Mouse (Mus musculus): ENCODE results near the gene Wnt7a.

The Wnt7a gene

DNA sequence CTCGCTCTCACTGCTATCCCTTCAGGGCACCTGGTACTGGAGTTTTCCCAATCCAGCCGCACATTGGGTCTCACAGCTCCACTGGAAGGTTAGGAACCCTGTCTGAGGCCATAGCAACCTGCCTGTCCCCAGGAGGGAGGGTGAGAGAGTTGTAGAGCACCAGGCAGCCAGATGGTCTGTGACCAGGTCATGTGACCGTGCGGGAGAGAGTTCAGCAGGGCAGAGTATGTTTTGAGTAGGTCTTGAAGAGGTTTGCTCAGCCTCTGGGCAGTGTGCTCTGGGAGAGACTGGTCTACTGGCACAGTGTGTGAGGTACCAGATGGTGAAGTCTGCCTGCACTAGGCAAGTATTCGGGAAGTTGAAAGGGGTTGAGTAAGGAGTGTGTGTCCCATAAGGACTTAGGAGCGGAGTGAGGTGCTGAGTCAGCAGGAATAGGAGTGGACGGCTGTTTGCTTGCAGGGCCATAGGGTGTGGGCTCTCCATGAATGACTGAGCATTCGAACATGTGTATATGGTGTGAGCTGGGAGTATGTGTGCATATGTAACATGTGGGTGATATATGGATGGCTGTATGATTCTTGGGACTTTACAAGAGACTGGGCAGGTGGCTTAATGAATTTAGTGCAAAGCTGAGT, 71.4 kb downstream of the Wnt7a start:
- DNase-seq (ENCODE audit: low spot score) = peak; percentile 31

GRCm38 (mm10) chr6:91335470-91335869, 75.7 kb downstream of the Wnt7a start:
- no peak for DNase-seq (ENCODE audit: low spot score)

- no peak for DNase-seq (ENCODE audit: low spot score)
These were observed 79.3 kb downstream of the Wnt7a start for GRCm38 (mm10) chr6:91331886-91332285.

- no peak for DNase-seq (ENCODE audit: low spot score)
These were observed 85.6 kb downstream of the Wnt7a start for GRCm38 (mm10) chr6:91325556-91325955.

GRCm38 (mm10) chr6:91324752-91325151, 86.4 kb downstream of the Wnt7a start:
- DNase-seq (ENCODE audit: low spot score) = no peak

GRCm38 (mm10) chr6:91322001-91322772, 89.0 kb downstream of the Wnt7a start:
- no peak for DNase-seq (ENCODE audit: low spot score)

Measured in embryo, embryonic 10.5 days (tissue).